Mouse (Mus musculus): ENCODE measurements at regions not wholly inside any gene's neighbourhood (a gene's known extent, or its start where the extent isn't known, plus 50 kb on each side); places are given as distances from the start of the nearest gene placed in this dataset.

GRCm38 (mm10) chr12:106128944-106129724, 119.1 kb downstream of the Vrk1 start:
- Histone ChIP-seq H3K9me3 (ENCODE audit: control insufficient read depth, low read length) (peaks cover 46% of the 10 kb centered on the region), H3K4me1 (ENCODE audit: control insufficient read depth) (no peaks in the 10 kb centered on the region), H3K27me3 (ENCODE audit: control insufficient read depth) (no peaks in the 10 kb centered on the region; the same call in 1 of the 2 replicates), H3K4me3 (replicated peaks) (no peak overlapping the region), H3K36me3 (ENCODE audit: control insufficient read depth) (no peaks in the 10 kb centered on the region)
- no peak for TF ChIP-seq GATA1 (IDR thresholded peaks at IDR 0.05; ENCODE audit: low read length)
- no peak for TF ChIP-seq TAL1 (IDR thresholded peaks at IDR 0.05; ENCODE audit: low read length)

GRCm38 (mm10) chr12:106130071-106130676, 120.1 kb downstream of the Vrk1 start:
- Histone ChIP-seq H3K27me3 (ENCODE audit: control insufficient read depth) (no peaks in the 10 kb centered on the region), H3K4me1 (ENCODE audit: control insufficient read depth) (no peaks in the 10 kb centered on the region), H3K9me3 (ENCODE audit: control insufficient read depth, low read length) (peaks cover 38% of the 10 kb centered on the region), H3K4me3 (replicated peaks) (no peak overlapping the region), H3K36me3 (ENCODE audit: control insufficient read depth) (no peaks in the 10 kb centered on the region)
- TF ChIP-seq GATA1 (IDR thresholded peaks at IDR 0.05; ENCODE audit: low read length): no peak
- no peak for TF ChIP-seq TAL1 (IDR thresholded peaks at IDR 0.05; ENCODE audit: low read length)

GRCm38 (mm10) chr12:106132715-106133114, 122.7 kb downstream of the Vrk1 start:
- no peak overlapping the region for H3K4me3 ChIP-seq (replicated peaks)
- no peaks in the 10 kb centered on the region for H3K27me3 ChIP-seq (ENCODE audit: control insufficient read depth)
- H3K4me1 ChIP-seq (ENCODE audit: control insufficient read depth): no peaks in the 10 kb centered on the region
- TF ChIP-seq GATA1 (IDR thresholded peaks at IDR 0.05; ENCODE audit: low read length): no peak
- TF ChIP-seq TAL1 (IDR thresholded peaks at IDR 0.05; ENCODE audit: low read length): no peak
- no peaks in the 10 kb centered on the region for H3K36me3 ChIP-seq (ENCODE audit: control insufficient read depth)
- H3K9me3 ChIP-seq (ENCODE audit: control insufficient read depth, low read length): peaks cover 21% of the 10 kb centered on the region

- TF ChIP-seq GATA1 (IDR thresholded peaks at IDR 0.05; ENCODE audit: low read length) (no peak), TAL1 (IDR thresholded peaks at IDR 0.05; ENCODE audit: low read length) (no peak)
- H3K4me1 ChIP-seq (ENCODE audit: control insufficient read depth): no peaks in the 10 kb centered on the region
- H3K27me3 ChIP-seq (ENCODE audit: control insufficient read depth): no peaks in the 10 kb centered on the region
- H3K36me3 ChIP-seq (ENCODE audit: control insufficient read depth): no peaks in the 10 kb centered on the region
- H3K9me3 ChIP-seq (ENCODE audit: control insufficient read depth, low read length): peaks cover 13% of the 10 kb centered on the region
- H3K4me3 ChIP-seq (replicated peaks): no peak overlapping the region
Measured at GRCm38 (mm10) chr12:106138466-106138865, 128.4 kb downstream of the Vrk1 start.

- TF ChIP-seq GATA1 (IDR thresholded peaks at IDR 0.05; ENCODE audit: low read length): no peak
- no peak for TF ChIP-seq TAL1 (IDR thresholded peaks at IDR 0.05; ENCODE audit: low read length)
- H3K9me3 ChIP-seq (ENCODE audit: control insufficient read depth, low read length): peaks cover 17% of the 10 kb centered on the region; the same call in 1 of the 2 replicates
- H3K36me3 ChIP-seq (ENCODE audit: control insufficient read depth): no peaks in the 10 kb centered on the region
- H3K4me1 ChIP-seq (ENCODE audit: control insufficient read depth): no peaks in the 10 kb centered on the region
- no peak overlapping the region for H3K4me3 ChIP-seq (replicated peaks)
- no peaks in the 10 kb centered on the region for H3K27me3 ChIP-seq (ENCODE audit: control insufficient read depth)
Measured at GRCm38 (mm10) chr12:106139491-106139890, 129.5 kb downstream of the Vrk1 start.

DNA sequence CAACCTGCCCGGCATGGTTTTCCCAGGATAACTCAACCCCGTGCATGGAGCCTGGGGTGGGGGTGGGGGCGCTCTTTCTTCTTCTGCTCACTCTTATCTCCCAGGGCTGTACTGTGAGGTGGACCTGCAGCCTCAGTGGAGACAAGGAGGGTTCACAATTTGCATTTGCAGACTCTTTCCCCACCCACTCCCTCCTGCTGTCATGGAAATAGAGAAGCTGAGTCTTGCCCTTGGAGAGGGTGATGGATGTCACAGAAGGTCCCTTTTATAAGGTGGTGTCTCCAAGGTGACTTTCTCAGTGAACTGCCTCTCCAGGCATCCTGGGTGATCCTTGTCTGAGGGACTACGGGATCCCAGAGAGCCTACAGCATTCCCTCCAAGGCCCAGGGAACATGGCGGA, 129.9 kb downstream of the Vrk1 start:
- H3K27me3 ChIP-seq (ENCODE audit: control insufficient read depth): no peaks in the 10 kb centered on the region
- H3K9me3 ChIP-seq (ENCODE audit: control insufficient read depth, low read length): peaks cover 19% of the 10 kb centered on the region
- TF ChIP-seq GATA1 (IDR thresholded peaks at IDR 0.05; ENCODE audit: low read length) (no peak), TAL1 (IDR thresholded peaks at IDR 0.05; ENCODE audit: low read length) (no peak)
- no peaks in the 10 kb centered on the region for H3K4me1 ChIP-seq (ENCODE audit: control insufficient read depth)
- no peaks in the 10 kb centered on the region for H3K36me3 ChIP-seq (ENCODE audit: control insufficient read depth)
- H3K4me3 ChIP-seq (replicated peaks): no peak overlapping the region

- TF ChIP-seq GATA1 (IDR thresholded peaks at IDR 0.05; ENCODE audit: low read length): no peak
- no peak for TF ChIP-seq TAL1 (IDR thresholded peaks at IDR 0.05; ENCODE audit: low read length)
- H3K9me3 ChIP-seq (ENCODE audit: control insufficient read depth, low read length): peaks cover 27% of the 10 kb centered on the region
Measured at GRCm38 (mm10) chr12:106140671-106141070, 130.6 kb downstream of the Vrk1 start.

DNA sequence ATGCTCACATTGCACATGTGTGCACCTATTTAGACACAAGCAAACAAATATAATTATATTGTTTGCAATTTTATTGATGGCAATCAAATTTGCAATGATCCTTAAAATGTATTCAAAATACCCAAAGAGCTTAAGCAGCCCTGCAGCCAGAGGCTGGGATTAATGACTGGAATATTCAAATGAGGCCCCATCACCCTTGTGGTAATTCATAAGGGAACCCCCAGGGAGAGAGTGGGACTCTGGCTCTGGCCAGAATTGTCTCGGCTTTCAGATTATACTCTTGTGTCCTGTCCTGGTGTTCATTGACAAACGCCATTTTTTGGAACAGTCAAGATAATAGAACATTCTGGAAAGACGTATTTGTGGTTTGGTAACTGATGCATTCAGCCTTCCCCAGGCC, 133.5 kb downstream of the Vrk1 start:
- Histone ChIP-seq H3K4me1 (ENCODE audit: control insufficient read depth) (no peaks in the 10 kb centered on the region), H3K9me3 (ENCODE audit: control insufficient read depth, low read length) (peaks cover 45% of the 10 kb centered on the region), H3K4me3 (replicated peaks) (no peak overlapping the region), H3K36me3 (ENCODE audit: control insufficient read depth) (no peaks in the 10 kb centered on the region), H3K27me3 (ENCODE audit: control insufficient read depth) (no peaks in the 10 kb centered on the region)
- TF ChIP-seq TAL1 (IDR thresholded peaks at IDR 0.05; ENCODE audit: low read length) (no peak), GATA1 (IDR thresholded peaks at IDR 0.05; ENCODE audit: low read length) (no peak)

More at GRCm38 (mm10) chr12:106140671-106141070, 130.6 kb downstream of the Vrk1 start:
- Histone ChIP-seq H3K36me3 (ENCODE audit: control insufficient read depth) (no peaks in the 10 kb centered on the region), H3K4me1 (ENCODE audit: control insufficient read depth) (no peaks in the 10 kb centered on the region), H3K27me3 (ENCODE audit: control insufficient read depth) (no peaks in the 10 kb centered on the region), H3K4me3 (replicated peaks) (no peak overlapping the region)

GRCm38 (mm10) chr12:106156837-106157236, 146.8 kb downstream of the Vrk1 start:
- Histone ChIP-seq H3K36me3 (ENCODE audit: control insufficient read depth) (no peaks in the 10 kb centered on the region), H3K9me3 (ENCODE audit: control insufficient read depth, low read length) (peaks cover 9% of the 10 kb centered on the region), H3K4me3 (replicated peaks) (no peak overlapping the region), H3K27me3 (ENCODE audit: control insufficient read depth) (no peaks in the 10 kb centered on the region), H3K4me1 (ENCODE audit: control insufficient read depth) (no peaks in the 10 kb centered on the region)
- TF ChIP-seq GATA1 (IDR thresholded peaks at IDR 0.05; ENCODE audit: low read length) (no peak), TAL1 (IDR thresholded peaks at IDR 0.05; ENCODE audit: low read length) (no peak)
